Mouse (Mus musculus) limb, embryonic 11.5 days (tissue): Measurements from ENCODE around the gene Snapc3. TPM values are rescaled to one million over a fixed set of nuclear protein-coding genes. Genes with fewer than 3 reads are reported as not detected.

Experiments
- ATAC-seq: fragments of 200-750 bp; cut with Nextera tagmentation; 2 replicates; pipeline ENCODE4 v1.8.0; 2017; ENCODE audit warnings: low read depth; ENCODE audit not compliant: insufficient number of reproducible peaks, low FRiP score, low TSS enrichment
- DNase-seq: peaks from one replicate; pipeline ENCODE4 v3.0.0-alpha.2; 2015; ENCODE audit warnings: low spot score
- H3K27ac ChIP-seq: fragments of 300-500 bp; sonication (generic); replicated peaks from 2 replicates; pipeline ENCODE4 v1.5.1; 2014; ENCODE audit warnings: low read depth, mild to moderate bottlenecking, low read length
- H3K27me3 ChIP-seq: fragments of 300-500 bp; sonication (generic); 2 replicates; pipeline ENCODE4 v1.6.1; 2014; ENCODE audit warnings: mild to moderate bottlenecking, low read length, mixed read lengths; ENCODE audit not compliant: control insufficient read depth, insufficient read depth
- H3K36me3 ChIP-seq: fragments of 300-500 bp; sonication (generic); 2 replicates; pipeline ENCODE4 v1.6.1; 2014; ENCODE audit warnings: mild to moderate bottlenecking, low read length, moderate library complexity, mixed read lengths; ENCODE audit not compliant: control insufficient read depth, insufficient read depth
- H3K4me1 ChIP-seq: fragments of 300-500 bp; sonication (generic); 2 replicates; pipeline ENCODE4 v1.6.1; 2014; ENCODE audit warnings: low read length, mixed read lengths; ENCODE audit not compliant: control insufficient read depth, insufficient read depth
- H3K4me2 ChIP-seq: fragments of 300-500 bp; sonication (generic); 2 replicates; pipeline ENCODE4 v1.6.1; 2014; ENCODE audit warnings: low read depth, mild to moderate bottlenecking, moderate library complexity; ENCODE audit not compliant: severe bottlenecking
- H3K4me3 ChIP-seq: fragments of 300-500 bp; sonication (generic); 2 replicates; pipeline ENCODE4 v1.5.1; 2014; ENCODE audit warnings: low read depth, low read length
- H3K9ac ChIP-seq: fragments of 300-500 bp; sonication (generic); 2 replicates; pipeline ENCODE4 v1.6.1; 2014; ENCODE audit warnings: mild to moderate bottlenecking, low read length
- H3K9me3 ChIP-seq: fragments of 300-500 bp; sonication (generic); 2 replicates; pipeline ENCODE4 v1.6.1; 2016; ENCODE audit warnings: low read length; ENCODE audit not compliant: control insufficient read depth
- WGBS: fragments of 180-500 bp; shearing (Covaris S2); extraction: QIAGEN DNeasy Blood & Tissue Kit; methylation state at CpG from one replicate; pipeline ENCODE4 v1.1.7; 2014; 5-methylcytosine and 5-hydroxymethylcytosine counted together
- polyA plus RNA-seq: library from polyadenylated mRNA; unstranded; fragments of >200 nt; fragmentation: Nextera tagmentation; extraction: Ambion mirVana; gene quantifications from 2 replicates; pipeline ENCODE4 v1.2.1, GENCODE M21; 2014

Gene Snapc3
- polyA plus RNA-seq, 1 experiment from 2014 or later: 63.6 TPM

GRCm38 (mm10) chr4:83401712-83402111, 15.8 kb upstream of the Snapc3 start:
- Histone ChIP-seq H3K9me3 (no peaks in the 10 kb centered on the region), H3K4me2 (no peak overlapping the region), H3K27ac (no peak overlapping the region), H3K36me3 (no peaks in the 10 kb centered on the region), H3K4me1 (no peaks in the 10 kb centered on the region), H3K27me3 (no peaks in the 10 kb centered on the region), H3K4me3 (no peak overlapping the region), H3K9ac (no peak overlapping the region)
- ATAC-seq (no peak), DNase-seq (no peak)

- Histone ChIP-seq H3K4me2 (no peak overlapping the region), H3K36me3 (no peaks in the 10 kb centered on the region), H3K9me3 (peaks cover 6% of the 10 kb centered on the region; the same call in 1 of the 2 replicates), H3K4me1 (no peaks in the 10 kb centered on the region), H3K27me3 (no peaks in the 10 kb centered on the region), H3K9ac (no peak overlapping the region), H3K27ac (no peak overlapping the region), H3K4me3 (no peak overlapping the region)
- ATAC-seq: no peak
- WGBS: 92% methylated on average over 6 of the region's 6 CpGs
- DNase-seq: no peak
Measured at GRCm38 (mm10) chr4:83407688-83408087, 9.8 kb upstream of the Snapc3 start.

- H3K9ac ChIP-seq: no peak overlapping the region
- peaks cover 6% of the 10 kb centered on the region; the same call in 1 of the 2 replicates for H3K9me3 ChIP-seq
- no peaks in the 10 kb centered on the region for H3K36me3 ChIP-seq
- H3K4me1 ChIP-seq: no peaks in the 10 kb centered on the region
- 94% methylated on average over 4 of the region's 4 CpGs for WGBS
- ATAC-seq (no peak), DNase-seq (no peak)
- H3K4me3 ChIP-seq: no peak overlapping the region
- no peak overlapping the region for H3K27ac ChIP-seq
- no peaks in the 10 kb centered on the region for H3K27me3 ChIP-seq
- no peak overlapping the region for H3K4me2 ChIP-seq
Measured at GRCm38 (mm10) chr4:83409867-83410505, 7.5 kb upstream of the Snapc3 start.

- Histone ChIP-seq H3K27ac (no peak overlapping the region), H3K9me3 (peaks cover 6% of the 10 kb centered on the region; the same call in 1 of the 2 replicates), H3K27me3 (no peaks in the 10 kb centered on the region), H3K9ac (no peak overlapping the region), H3K4me3 (no peak overlapping the region), H3K4me1 (no peaks in the 10 kb centered on the region), H3K36me3 (no peaks in the 10 kb centered on the region), H3K4me2 (no peak overlapping the region)
- 76% methylated on average over 3 of the region's 3 CpGs for WGBS
- no peak for DNase-seq
- no peak for ATAC-seq
Measured at GRCm38 (mm10) chr4:83412060-83412459, 5.5 kb upstream of the Snapc3 start.

- Histone ChIP-seq H3K4me2 (no peak overlapping the region), H3K4me1 (peaks cover 4% of the 10 kb centered on the region; the same call in 1 of the 2 replicates), H3K27me3 (no peaks in the 10 kb centered on the region), H3K9ac (no peak overlapping the region), H3K4me3 (no peak overlapping the region), H3K27ac (no peak overlapping the region), H3K9me3 (no peaks in the 10 kb centered on the region), H3K36me3 (no peaks in the 10 kb centered on the region)
- 80% methylated on average over 5 of the region's 5 CpGs for WGBS
- DNase-seq: no peak
- no peak for ATAC-seq
Measured at GRCm38 (mm10) chr4:83414241-83414824, 3.2 kb upstream of the Snapc3 start.

- Histone ChIP-seq H3K9me3 (no peaks in the 10 kb centered on the region), H3K36me3 (no peaks in the 10 kb centered on the region), H3K4me2 (peak overlapping the region; percentile 57), H3K4me3 (peak overlapping the region; percentile 93), H3K9ac (peak overlapping the region; percentile 94), H3K27me3 (no peaks in the 10 kb centered on the region), H3K27ac (peak overlapping the region; percentile 1; the same call in 1 of the 2 replicates), H3K4me1 (peaks cover 4% of the 10 kb centered on the region; the same call in 1 of the 2 replicates)
- 0% methylated on average over 30 of the region's 30 CpGs for WGBS
- no peak for DNase-seq
- no peak; the same call in 1 of the 2 replicates for ATAC-seq
Measured at GRCm38 (mm10) chr4:83417820-83418186, 279 bp downstream of the Snapc3 start.

GRCm38 (mm10) chr4:83418781-83419180, 1.3 kb downstream of the Snapc3 start:
- no peak overlapping the region for H3K27ac ChIP-seq

GRCm38 (mm10) chr4:83423641-83424040, 6.1 kb downstream of the Snapc3 start:
- Histone ChIP-seq H3K4me1 (peaks cover 3% of the 10 kb centered on the region; the same call in 1 of the 2 replicates), H3K27me3 (no peaks in the 10 kb centered on the region), H3K36me3 (peaks cover 13% of the 10 kb centered on the region), H3K4me2 (no peak overlapping the region), H3K4me3 (no peak overlapping the region), H3K9ac (no peak overlapping the region), H3K9me3 (no peaks in the 10 kb centered on the region), H3K27ac (no peak overlapping the region)
- ATAC-seq (no peak), DNase-seq (no peak)
- WGBS: over 99% methylated on average over 6 of the region's 6 CpGs

More at GRCm38 (mm10) chr4:83418781-83419180, 1.3 kb downstream of the Snapc3 start:
- H3K9ac ChIP-seq: no peak overlapping the region
- DNase-seq (no peak), ATAC-seq (no peak)
- H3K27me3 ChIP-seq: no peaks in the 10 kb centered on the region
- no peaks in the 10 kb centered on the region; the same call in 1 of the 2 replicates for H3K36me3 ChIP-seq
- peak overlapping the region; percentile 57 for H3K4me2 ChIP-seq
- peak overlapping the region; percentile 93 for H3K4me3 ChIP-seq
- peaks cover 4% of the 10 kb centered on the region; the same call in 1 of the 2 replicates for H3K4me1 ChIP-seq
- no peaks in the 10 kb centered on the region for H3K9me3 ChIP-seq
- WGBS: 75% methylated on average over 2 of the region's 2 CpGs
